Mouse (Mus musculus) kidney, postnatal 36 days (tissue): ENCODE results near the gene Slc17a6.
"Not testable (repeated sequence)": the region's sequence is repeated elsewhere in the genome, so short reads cannot be mapped to it uniquely, and the experiment has no call there.

Experiments
- DNase-seq, 2 experiments: peaks; one replicate each; pipeline ENCODE4 v3.0.0; 2021 to 2022; ENCODE audit warnings: mixed read lengths in 2 of 2

The Slc17a6 gene

DNA sequence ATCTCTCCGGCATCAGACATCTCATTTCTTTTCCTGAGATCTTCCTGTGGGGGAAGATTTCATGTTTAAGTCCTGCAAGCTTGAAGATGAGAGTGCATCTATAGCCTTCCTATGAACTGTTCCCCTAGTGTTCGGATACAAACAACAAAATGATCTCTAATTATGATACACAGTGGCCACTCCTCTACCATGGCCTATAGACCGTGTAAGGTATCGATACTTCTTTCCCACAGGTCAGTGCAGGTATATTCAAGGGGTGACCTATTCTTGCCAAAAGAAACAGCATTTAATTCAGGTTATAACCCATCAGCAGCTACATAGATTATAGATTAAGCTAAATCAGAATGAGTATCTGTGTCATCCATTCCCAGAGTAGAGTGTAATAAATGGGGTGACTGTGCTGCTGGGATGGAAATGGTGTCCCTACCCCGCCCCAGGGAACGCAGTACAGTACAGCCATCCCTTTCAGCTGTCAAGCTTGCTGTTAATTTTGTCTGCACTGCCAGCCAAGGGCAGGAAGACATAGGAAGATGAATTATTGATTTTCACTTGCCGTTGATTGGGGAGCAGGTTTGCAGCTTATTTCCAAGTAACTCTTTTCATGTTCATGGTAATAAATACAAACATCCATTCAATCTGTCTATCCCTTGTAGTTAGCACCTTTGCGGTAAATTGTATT is 71.9 kb downstream of the Slc17a6 start:
- DNase-seq = no peak

DNA sequence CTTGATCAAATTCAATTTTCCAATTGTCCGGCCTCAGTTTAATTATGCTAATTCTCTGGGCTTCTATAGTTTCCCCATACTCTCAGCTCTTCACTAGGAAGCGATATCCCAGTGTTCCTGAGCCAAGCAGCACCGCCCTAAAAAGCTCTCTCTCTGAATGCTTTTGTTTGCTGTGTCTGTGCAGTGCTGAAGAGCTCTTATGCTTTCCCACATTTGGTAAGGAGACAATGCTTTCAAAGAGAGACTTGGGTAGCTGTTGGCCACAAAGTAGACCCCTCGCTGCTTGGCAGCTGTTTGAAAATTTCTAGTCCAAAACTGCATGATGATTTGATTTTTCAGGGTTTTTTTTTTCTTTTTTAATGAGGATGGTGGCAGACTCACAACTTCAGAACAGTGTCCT is 72.6 kb downstream of the Slc17a6 start:
- no peak for DNase-seq

DNA sequence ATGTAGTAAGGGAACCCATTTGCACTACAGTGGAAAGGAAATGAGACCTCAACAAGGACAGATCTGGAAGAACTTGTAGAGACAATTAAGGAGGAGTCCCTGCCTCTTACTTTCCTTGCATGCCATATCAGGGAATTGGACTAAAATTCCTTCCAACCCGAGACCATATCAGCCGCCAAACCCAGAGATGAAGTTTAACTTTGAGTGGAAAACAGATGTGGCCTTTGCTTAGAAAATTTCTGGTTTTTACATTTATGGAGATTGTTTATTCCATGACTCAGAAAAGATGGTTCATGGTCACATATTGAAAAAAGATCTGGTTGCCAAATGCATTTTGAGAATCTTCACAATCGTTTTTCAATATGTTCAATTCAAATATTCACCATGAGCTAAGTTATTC is 87.7 kb downstream of the Slc17a6 start:
- DNase-seq = no peak

DNA sequence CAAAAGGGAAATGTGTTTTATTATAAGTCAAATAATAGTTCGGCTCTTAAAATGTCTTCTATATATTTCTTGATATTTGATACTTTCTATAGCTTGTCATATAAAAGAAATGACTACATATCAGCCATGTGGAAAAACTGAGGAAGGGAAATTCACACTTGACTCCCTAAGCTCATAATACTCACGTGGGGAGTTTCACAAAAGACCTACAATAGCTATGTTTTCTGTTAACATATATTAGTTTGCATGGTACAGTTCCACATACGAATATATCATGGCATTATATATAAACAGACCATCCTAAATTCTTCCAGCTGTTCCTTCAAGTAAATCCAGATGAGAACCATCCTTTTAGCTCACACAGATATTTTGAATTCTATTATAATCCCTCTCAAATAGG is 88.5 kb downstream of the Slc17a6 start:
- DNase-seq = not testable (repeated sequence)

DNA sequence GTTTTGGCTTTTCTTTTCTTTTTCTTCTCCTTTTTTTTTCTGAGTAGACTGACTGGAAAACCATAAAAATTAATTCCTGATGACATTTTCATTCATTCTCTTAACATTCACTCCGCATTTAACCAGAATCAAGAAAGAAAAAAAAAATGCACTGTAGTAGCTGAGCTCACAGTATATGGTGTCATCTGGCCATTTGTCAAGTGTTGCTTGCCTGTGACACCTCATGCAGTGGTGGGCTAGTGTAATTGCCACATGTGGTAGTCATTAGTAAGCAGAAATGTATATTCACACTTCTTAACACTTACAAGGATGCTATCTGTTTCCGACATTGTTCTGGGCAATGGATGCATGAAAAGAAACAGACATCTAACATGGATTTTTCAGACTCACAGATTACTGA is 94.0 kb downstream of the Slc17a6 start:
- DNase-seq = no peak
